ENCODE assay signal across 11 mouse cellular contexts in the genomic region with DNA sequence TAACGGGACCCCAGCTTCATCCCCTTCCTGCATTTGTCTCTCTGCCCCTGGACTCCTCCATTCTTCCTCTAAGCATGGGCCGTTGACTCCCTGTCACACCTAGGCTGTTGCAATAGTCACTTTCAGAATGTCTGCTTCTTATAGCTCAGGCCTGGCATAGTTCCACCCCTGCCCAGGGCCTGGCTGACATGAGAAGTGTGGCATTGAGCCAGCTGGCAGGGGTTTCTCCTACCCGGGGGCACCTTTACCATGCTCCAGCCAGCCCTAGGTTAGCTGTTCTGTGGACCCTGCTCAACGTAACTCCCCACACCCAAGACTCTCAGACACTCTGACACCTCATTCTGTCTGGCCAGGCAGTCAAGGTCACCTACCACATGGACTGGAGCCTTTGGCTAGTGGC. TPM values are rescaled to one million over a fixed set of nuclear protein-coding genes. Genes with fewer than 3 reads are reported as not detected.
A peak's percentile ranks its signal among the peaks of the same experiment; 100 is the strongest.
DNase-seq lines count a peak whose midpoint lies in the region; ATAC-seq and TF ChIP-seq lines count a peak whose summit lies in the region.
"Had no signal": no experiment of that assay in that cellular context is flagged by ENCODE, and none has a peak within 500 bp of the region (broad histone marks: within the 10 kb centered on the region; RNA-seq: fewer than 3 reads in every experiment).

No protein-coding gene starts in this region.

- no peaks in the 10 kb centered on the region for H3K9me3 ChIP-seq in forebrain, embryonic 14.5 days (replicated peaks; ENCODE audit: control insufficient read depth, low read length)
- no peaks in the 10 kb centered on the region for H3K9me3 ChIP-seq in forebrain, embryonic 12.5 days
- H3K9me3 ChIP-seq in intestine, embryonic 15.5 days: no peaks in the 10 kb centered on the region

- 47% methylated on average over 4 of the region's 4 CpGs for WGBS in forebrain, embryonic 14.5 days
- 81% methylated on average over 4 of the region's 4 CpGs for WGBS in forebrain, embryonic 12.5 days
- 77% methylated on average over 4 of the region's 4 CpGs for WGBS in intestine, embryonic 15.5 days

- H3K9ac ChIP-seq in forebrain, embryonic 14.5 days (ENCODE audit: low read length): no peak overlapping the region
- H3K9ac ChIP-seq in forebrain, embryonic 12.5 days: no peak overlapping the region
- H3K9ac ChIP-seq in intestine, embryonic 15.5 days: no peak overlapping the region

- peak; percentile 24 for DNase-seq in forebrain, embryonic 14.5 days (ENCODE audit: low spot score)
- DNase-seq in testis, postnatal 14 days (ENCODE audit: low spot score): no peak
- peak; percentile 82 for DNase-seq in heart, postnatal 4 days
- DNase-seq in MN1 (ENCODE audit: low spot score): no peak
- DNase-seq in frontal cortex, adult 2 months (ENCODE audit: extremely low spot score in 1 of 2, low spot score in 1 of 2): no peak

- H3K27ac ChIP-seq in forebrain, embryonic 14.5 days (ENCODE audit: low read depth, low read length): no peak overlapping the region
- H3K27ac ChIP-seq in forebrain, embryonic 12.5 days: no peak overlapping the region
- no peak overlapping the region for H3K27ac ChIP-seq in testis, adult 2 months (ENCODE audit: control insufficient read depth, insufficient read depth, low read depth, low read length)
- no peak overlapping the region for H3K27ac ChIP-seq in intestine, embryonic 15.5 days

- no peak overlapping the region for H3K4me2 ChIP-seq in forebrain, embryonic 14.5 days (ENCODE audit: low read length)
- no peak overlapping the region for H3K4me2 ChIP-seq in forebrain, embryonic 12.5 days
- no peak overlapping the region for H3K4me2 ChIP-seq in intestine, embryonic 15.5 days (replicated peaks)

- H3K36me3 ChIP-seq in forebrain, embryonic 14.5 days (ENCODE audit: control insufficient read depth, insufficient read depth, low read length): no peaks in the 10 kb centered on the region
- no peaks in the 10 kb centered on the region for H3K36me3 ChIP-seq in forebrain, embryonic 12.5 days (replicated peaks)
- no peaks in the 10 kb centered on the region for H3K36me3 ChIP-seq in testis, adult 2 months (ENCODE audit: control insufficient read depth, insufficient read depth, low read length)
- no peaks in the 10 kb centered on the region for H3K36me3 ChIP-seq in intestine, embryonic 15.5 days

- ATAC-seq in forebrain, embryonic 14.5 days: no peak
- no peak for ATAC-seq in forebrain, embryonic 12.5 days (ENCODE audit: low FRiP score)
- no peak for ATAC-seq in intestine, embryonic 15.5 days

- no peaks in the 10 kb centered on the region for H3K4me1 ChIP-seq in forebrain, embryonic 14.5 days (ENCODE audit: control insufficient read depth, insufficient read depth, low read length)
- no peaks in the 10 kb centered on the region for H3K4me1 ChIP-seq in forebrain, embryonic 12.5 days
- peaks cover 3% of the 10 kb centered on the region for H3K4me1 ChIP-seq in testis, adult 2 months (ENCODE audit: control insufficient read depth, insufficient read depth, low read length)
- peaks cover 8% of the 10 kb centered on the region for H3K4me1 ChIP-seq in intestine, embryonic 15.5 days (replicated peaks)

- no peak for TF ChIP-seq POLR2A in testis, adult 2 months (IDR thresholded peaks at IDR 0.05; ENCODE audit: control insufficient read depth, low read depth, low read length)

- H3K4me3 ChIP-seq in forebrain, embryonic 14.5 days (ENCODE audit: low read depth, low read length): no peak overlapping the region
- no peak overlapping the region for H3K4me3 ChIP-seq in forebrain, embryonic 12.5 days (replicated peaks)
- H3K4me3 ChIP-seq in testis, adult 2 months (ENCODE audit: control insufficient read depth, low read depth, low read length): peak overlapping the region; percentile 2
- no peak overlapping the region for H3K4me3 ChIP-seq in intestine, embryonic 15.5 days (replicated peaks)

- no peaks in the 10 kb centered on the region for H3K27me3 ChIP-seq in forebrain, embryonic 14.5 days (replicated peaks; ENCODE audit: control insufficient read depth, insufficient read depth, low read length)
- no peaks in the 10 kb centered on the region for H3K27me3 ChIP-seq in forebrain, embryonic 12.5 days
- no peaks in the 10 kb centered on the region for H3K27me3 ChIP-seq in testis, adult 2 months (ENCODE audit: control insufficient read depth, insufficient read depth, low read length)
- no peaks in the 10 kb centered on the region for H3K27me3 ChIP-seq in intestine, embryonic 15.5 days (replicated peaks)

- TF ChIP-seq CTCF in testis, adult 2 months (IDR thresholded peaks at IDR 0.05; ENCODE audit: control insufficient read depth, insufficient read depth, insufficient replicate concordance, low read depth, low read length): no peak

RNA-seq across cellular contexts. Expression of a gene that starts 21.0 kb away (rescaled TPM):
- 0.52 and 0.56 TPM in 2 replicates for polyA plus RNA-seq in forebrain, embryonic 14.5 days (2014; fragmentation: Nextera tagmentation; extraction: Ambion mirVana)
- 0.14 and 0.84 TPM in 2 replicates for polyA plus RNA-seq in forebrain, embryonic 12.5 days (2016; fragmentation: Nextera tagmentation; extraction: Ambion mirVana)
- polyA plus RNA-seq in testis, adult 2 months (2012; rRNA removed): 0.36 and 0.78 TPM in 2 replicates
- total RNA-seq in heart, postnatal 4 days (2021): under 1 TPM in 1 of 2 experiments, not detected in 1; 0.14 TPM
- polyA plus RNA-seq in intestine, embryonic 15.5 days (2015; fragmentation: Nextera tagmentation; extraction: Ambion mirVana): 0.72 and 0.90 TPM in 2 replicates
- 0.53 and 0.66 TPM in 2 replicates for polyA plus RNA-seq in frontal cortex, adult 2 months (2012; rRNA removed)
- polyA plus RNA-seq: embryonic facial prominence, embryonic 11.5 days; liver, embryonic 16.5 days had no signal

RNA-seq across cellular contexts. Expression of a gene that starts 30.7 kb away (rescaled TPM):
- 0.15 and 0.48 TPM in 2 replicates for polyA plus RNA-seq in forebrain, embryonic 14.5 days (2014; fragmentation: Nextera tagmentation; extraction: Ambion mirVana)
- 0.33 TPM in 1 of 2 replicates, not detected in the other for polyA plus RNA-seq in forebrain, embryonic 12.5 days (2016; fragmentation: Nextera tagmentation; extraction: Ambion mirVana)
- 19.4 and 22.9 TPM in 2 replicates for polyA plus RNA-seq in testis, adult 2 months (2012; rRNA removed)
- not detected for total RNA-seq in heart, postnatal 4 days (2021)
- not detected in 2 replicates for polyA plus RNA-seq in intestine, embryonic 15.5 days (2015; fragmentation: Nextera tagmentation; extraction: Ambion mirVana)
- 0.13 and 0.20 TPM in 2 replicates for polyA plus RNA-seq in frontal cortex, adult 2 months (2012; rRNA removed)
- total RNA-seq: gastrocnemius, postnatal 36 days had no signal
- polyA plus RNA-seq: embryonic facial prominence, embryonic 11.5 days; liver, embryonic 16.5 days had no signal

RNA-seq across cellular contexts. Expression of a gene that starts 46.2 kb away (rescaled TPM):
- 7.3 and 8.2 TPM in 2 replicates for polyA plus RNA-seq in forebrain, embryonic 14.5 days (2014; fragmentation: Nextera tagmentation; extraction: Ambion mirVana)
- polyA plus RNA-seq in forebrain, embryonic 12.5 days (2016; fragmentation: Nextera tagmentation; extraction: Ambion mirVana): 5.2 and 5.3 TPM in 2 replicates
- polyA plus RNA-seq in testis, adult 2 months (2012; rRNA removed): 9.3 and 21.3 TPM in 2 replicates
- total RNA-seq in heart, postnatal 4 days (2021): 1 to 10 TPM; 3.6 to 5.5 TPM
- polyA plus RNA-seq in intestine, embryonic 15.5 days (2015; fragmentation: Nextera tagmentation; extraction: Ambion mirVana): 51.3 and 66.1 TPM in 2 replicates
- polyA plus RNA-seq in frontal cortex, adult 2 months (2012; rRNA removed): 3.9 and 5.1 TPM in 2 replicates

Comparison
In these comparisons a context has a peak if more than half of its experiments do, and no peak if none do; other contexts are left out.
1. DNase-seq: peak in forebrain, embryonic 14.5 days (single experiment) and heart, postnatal 4 days (single experiment); none in testis, postnatal 14 days (single experiment), MN1 (single experiment) and frontal cortex, adult 2 months (0 of 2).
2. RNA of a gene that starts 30.7 kb away (polyA plus RNA-seq): 19.4 to 22.9 TPM in testis, adult 2 months; 0.15 to 0.48 TPM in forebrain, embryonic 14.5 days, 0.13 to 0.20 TPM in frontal cortex, adult 2 months, 0.33 TPM in forebrain, embryonic 12.5 days and not detected in intestine, embryonic 15.5 days; every median in the first group is over 10 times any median in the second.